Mouse (Mus musculus) heart, adult 2 months (tissue): ENCODE data around the gene Fgd6.

ENCODE experiments used
- CTCF ChIP-seq: fragments of 200-600 bp; IDR thresholded peaks from 2 replicates; pipeline ENCODE4 v1.8.1; 2022; ENCODE audit warnings: antibody characterized with exemption, mild to moderate bottlenecking, moderate library complexity
- EP300 ChIP-seq: fragments of 200-500 bp; IDR thresholded peaks from 2 replicates; pipeline ENCODE4 v1.6.1; 2011; ENCODE audit warnings: low read depth, low read length, control low read depth; ENCODE audit not compliant: insufficient read depth
- POLR2A ChIP-seq: fragments of 200-500 bp; IDR thresholded peaks from 2 replicates; pipeline ENCODE4 v1.6.1; 2011; ENCODE audit warnings: mild to moderate bottlenecking, low read depth, low read length, control low read depth; ENCODE audit not compliant: insufficient read depth

DNA sequence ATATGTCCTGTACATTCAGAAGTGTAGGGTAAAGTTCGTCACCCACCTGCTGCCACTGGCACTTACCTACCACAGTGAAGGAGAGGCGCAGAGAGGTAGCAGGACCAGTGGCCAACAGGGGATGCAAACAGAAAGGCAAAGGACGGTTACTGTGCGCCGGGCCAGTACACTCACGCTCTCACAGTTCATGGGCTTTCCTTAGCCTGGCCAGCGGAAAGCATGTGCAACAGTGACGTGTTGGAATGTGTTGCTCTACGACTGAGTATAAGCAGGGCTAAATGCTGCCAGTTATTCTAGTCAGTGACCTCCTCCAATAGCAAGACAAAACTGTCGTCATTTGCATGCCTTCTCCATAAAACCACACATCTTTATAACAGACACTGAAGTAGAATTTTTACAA lies 41.7 kb upstream of the Fgd6 start:
- TF ChIP-seq POLR2A (no peak), EP300 (no peak), CTCF (no peak)
